Mouse (Mus musculus) spleen, adult 2 months (tissue): Measurements from ENCODE around the gene Rpl31.

ENCODE experiments used
- CTCF ChIP-seq: fragments of 200-500 bp; IDR thresholded peaks from 2 replicates; pipeline ENCODE4 v1.5.1; 2011; ENCODE audit warnings: mild to moderate bottlenecking, inconsistent platforms; ENCODE audit not compliant: insufficient read depth, insufficient read length, insufficient replicate concordance; ENCODE audit errors: extremely low read depth
- POLR2A ChIP-seq: fragments of 200-500 bp; IDR thresholded peaks from 2 replicates; pipeline ENCODE4 v1.6.1; 2011; ENCODE audit warnings: low read depth, low read length, inconsistent platforms

DNA sequence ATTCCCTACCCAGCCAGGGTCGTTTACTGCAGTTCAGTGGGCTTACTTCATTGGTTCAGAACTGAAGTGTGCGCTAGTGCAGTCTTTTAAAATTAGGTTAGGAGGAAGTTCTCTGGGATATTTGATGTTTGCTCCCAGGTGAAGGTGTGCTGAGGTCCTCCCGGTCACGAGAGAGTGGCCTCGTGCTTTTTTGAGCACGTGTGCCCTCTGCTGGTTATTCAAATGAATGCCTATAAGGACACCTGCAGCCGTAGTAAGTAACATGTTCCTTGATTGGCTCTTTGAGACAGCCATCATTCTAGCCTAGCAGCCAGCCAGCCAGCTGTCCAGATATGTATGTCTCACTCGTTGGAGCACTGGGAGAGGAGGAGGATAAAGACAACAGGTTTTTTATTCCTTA, 27.0 kb upstream of the Rpl31 start:
- TF ChIP-seq CTCF (peak; percentile 26; the same call in 1 of the 2 replicates), POLR2A (no peak)
